Mouse (Mus musculus): Measurements from ENCODE around the gene Cdh24. TPM values are rescaled to one million over a fixed set of nuclear protein-coding genes. Genes with fewer than 3 reads are reported as not detected.

The Cdh24 gene
- polyA plus RNA-seq (2014; fragmentation: Illumina TruSeq; extraction: RNeasy Lipid Tissue Mini Kit (QIAGEN cat#74804); ENCODE audit: low read depth, low replicate concordance), result 0.58 TPM

GRCm38 (mm10) chr14:54641305-54641969 lies at the start of gene Cdh24:
Gene Cdh24, minus strand, starts transcription at chr14:54641364.

GRCm38 (mm10) chr14:54686522-54687143 lies 45.5 kb upstream of the Cdh24 start, which contains the start of gene Acin1:
Gene Acin1, minus strand, starts transcription at chr14:54686931.

GRCm38 (mm10) chr14:54686063-54686521 lies 44.9 kb upstream of the Cdh24 start, which contains the start of gene 1700123O20Rik:
Gene 1700123O20Rik, plus strand, starts transcription at chr14:54686216.

GRCm38 (mm10) chr14:54640946-54641304 lies 239 bp downstream of the Cdh24 start, which contains the start of gene Gm17606:
Gene Gm17606, plus strand, starts transcription at chr14:54640952.

GRCm38 (mm10) chr14:54621133-54621532 lies 20.0 kb downstream of the Cdh24 start, which contains the start of gene Psmb11:
Gene Psmb11, plus strand, starts transcription at chr14:54621433.

GRCm38 (mm10) chr14:54617897-54618365 lies 23.2 kb downstream of the Cdh24 start, which contains the start of gene Psmb5:
Gene Psmb5, minus strand, starts transcription at chr14:54618022.

GRCm38 (mm10) chr14:54605752-54606321 lies 35.3 kb downstream of the Cdh24 start, which contains the start of gene 4931414P19Rik:
Gene 4931414P19Rik, minus strand, starts transcription at chr14:54605993.

Other genes starting within 250 kb of the Cdh24 start
- 13.5 TPM for gene Slc7a7, start 223.6 kb downstream of the Cdh24 start, polyA plus RNA-seq (2014; fragmentation: Illumina TruSeq; extraction: RNeasy Lipid Tissue Mini Kit (QIAGEN cat#74804); ENCODE audit: low read depth, low replicate concordance)
- gene Mrpl52, start 214.5 kb downstream of the Cdh24 start, polyA plus RNA-seq (2014; fragmentation: Illumina TruSeq; extraction: RNeasy Lipid Tissue Mini Kit (QIAGEN cat#74804); ENCODE audit: low read depth, low replicate concordance), result 135 TPM
- 17.9 TPM for gene Mmp14, start 209.8 kb downstream of the Cdh24 start, polyA plus RNA-seq (2014; fragmentation: Illumina TruSeq; extraction: RNeasy Lipid Tissue Mini Kit (QIAGEN cat#74804); ENCODE audit: low read depth, low replicate concordance)
- 37.3 TPM for gene Lrp10, start 177.2 kb downstream of the Cdh24 start, polyA plus RNA-seq (2014; fragmentation: Illumina TruSeq; extraction: RNeasy Lipid Tissue Mini Kit (QIAGEN cat#74804); ENCODE audit: low read depth, low replicate concordance)
- not detected for gene Rem2, start 165.3 kb downstream of the Cdh24 start, polyA plus RNA-seq (2014; fragmentation: Illumina TruSeq; extraction: RNeasy Lipid Tissue Mini Kit (QIAGEN cat#74804); ENCODE audit: low read depth, low replicate concordance)
- 33.3 TPM for gene Prmt5, start 123.8 kb downstream of the Cdh24 start, polyA plus RNA-seq (2014; fragmentation: Illumina TruSeq; extraction: RNeasy Lipid Tissue Mini Kit (QIAGEN cat#74804); ENCODE audit: low read depth, low replicate concordance)
- 4.4 TPM for gene Haus4, start 86.7 kb downstream of the Cdh24 start, polyA plus RNA-seq (2014; fragmentation: Illumina TruSeq; extraction: RNeasy Lipid Tissue Mini Kit (QIAGEN cat#74804); ENCODE audit: low read depth, low replicate concordance)
- gene Ajuba, start 63.8 kb downstream of the Cdh24 start, polyA plus RNA-seq (2014; fragmentation: Illumina TruSeq; extraction: RNeasy Lipid Tissue Mini Kit (QIAGEN cat#74804); ENCODE audit: low read depth, low replicate concordance), result 6.6 TPM
- gene 4931414P19Rik, start 35.4 kb downstream of the Cdh24 start, polyA plus RNA-seq (2014; fragmentation: Illumina TruSeq; extraction: RNeasy Lipid Tissue Mini Kit (QIAGEN cat#74804); ENCODE audit: low read depth, low replicate concordance), result 4.7 TPM
- 173 TPM for gene Psmb5, start 23.3 kb downstream of the Cdh24 start, polyA plus RNA-seq (2014; fragmentation: Illumina TruSeq; extraction: RNeasy Lipid Tissue Mini Kit (QIAGEN cat#74804); ENCODE audit: low read depth, low replicate concordance)
- gene Psmb11, start 19.9 kb downstream of the Cdh24 start, polyA plus RNA-seq (2014; fragmentation: Illumina TruSeq; extraction: RNeasy Lipid Tissue Mini Kit (QIAGEN cat#74804); ENCODE audit: low read depth, low replicate concordance), result not detected
- gene Gm17606, start 412 bp downstream of the Cdh24 start, polyA plus RNA-seq (2014; fragmentation: Illumina TruSeq; extraction: RNeasy Lipid Tissue Mini Kit (QIAGEN cat#74804); ENCODE audit: low read depth, low replicate concordance), result not detected
- gene 1700123O20Rik, start 44.9 kb upstream of the Cdh24 start, polyA plus RNA-seq (2014; fragmentation: Illumina TruSeq; extraction: RNeasy Lipid Tissue Mini Kit (QIAGEN cat#74804); ENCODE audit: low read depth, low replicate concordance), result 15.0 TPM
- gene Acin1, start 45.6 kb upstream of the Cdh24 start, polyA plus RNA-seq (2014; fragmentation: Illumina TruSeq; extraction: RNeasy Lipid Tissue Mini Kit (QIAGEN cat#74804); ENCODE audit: low read depth, low replicate concordance), result 103 TPM
- gene Gm29776, start 57.5 kb upstream of the Cdh24 start, polyA plus RNA-seq (2014; fragmentation: Illumina TruSeq; extraction: RNeasy Lipid Tissue Mini Kit (QIAGEN cat#74804); ENCODE audit: low read depth, low replicate concordance), result not detected
- gene Cebpe, start 70.8 kb upstream of the Cdh24 start, polyA plus RNA-seq (2014; fragmentation: Illumina TruSeq; extraction: RNeasy Lipid Tissue Mini Kit (QIAGEN cat#74804); ENCODE audit: low read depth, low replicate concordance), result not detected
- 2.3 TPM for gene Slc7a8, start 140.6 kb upstream of the Cdh24 start, polyA plus RNA-seq (2014; fragmentation: Illumina TruSeq; extraction: RNeasy Lipid Tissue Mini Kit (QIAGEN cat#74804); ENCODE audit: low read depth, low replicate concordance)
- gene Rnf212b, start 172.8 kb upstream of the Cdh24 start, polyA plus RNA-seq (2014; fragmentation: Illumina TruSeq; extraction: RNeasy Lipid Tissue Mini Kit (QIAGEN cat#74804); ENCODE audit: low read depth, low replicate concordance), result not detected
- 4.2 TPM for gene Homez, start 229.6 kb upstream of the Cdh24 start, polyA plus RNA-seq (2014; fragmentation: Illumina TruSeq; extraction: RNeasy Lipid Tissue Mini Kit (QIAGEN cat#74804); ENCODE audit: low read depth, low replicate concordance)
- gene Ppp1r3e, start 236.2 kb upstream of the Cdh24 start, polyA plus RNA-seq (2014; fragmentation: Illumina TruSeq; extraction: RNeasy Lipid Tissue Mini Kit (QIAGEN cat#74804); ENCODE audit: low read depth, low replicate concordance), result 6.7 TPM
- gene Bcl2l2, start 242.0 kb upstream of the Cdh24 start, polyA plus RNA-seq (2014; fragmentation: Illumina TruSeq; extraction: RNeasy Lipid Tissue Mini Kit (QIAGEN cat#74804); ENCODE audit: low read depth, low replicate concordance), result 44.0 TPM
- not detected for gene Gm20521, start 242.1 kb upstream of the Cdh24 start, polyA plus RNA-seq (2014; fragmentation: Illumina TruSeq; extraction: RNeasy Lipid Tissue Mini Kit (QIAGEN cat#74804); ENCODE audit: low read depth, low replicate concordance)

Measured in heart, adult 10 weeks (tissue).